Mouse (Mus musculus): ENCODE measurements around the gene Acad8. TPM values are rescaled to one million over a fixed set of nuclear protein-coding genes. Genes with fewer than 3 reads are reported as not detected.
A peak's percentile ranks its signal among the peaks of the same experiment; 100 is the strongest.

Gene Acad8
- total and polyA plus RNA-seq, 2 experiments from 2014 or later: 33.7 to 40.5 TPM

DNA sequence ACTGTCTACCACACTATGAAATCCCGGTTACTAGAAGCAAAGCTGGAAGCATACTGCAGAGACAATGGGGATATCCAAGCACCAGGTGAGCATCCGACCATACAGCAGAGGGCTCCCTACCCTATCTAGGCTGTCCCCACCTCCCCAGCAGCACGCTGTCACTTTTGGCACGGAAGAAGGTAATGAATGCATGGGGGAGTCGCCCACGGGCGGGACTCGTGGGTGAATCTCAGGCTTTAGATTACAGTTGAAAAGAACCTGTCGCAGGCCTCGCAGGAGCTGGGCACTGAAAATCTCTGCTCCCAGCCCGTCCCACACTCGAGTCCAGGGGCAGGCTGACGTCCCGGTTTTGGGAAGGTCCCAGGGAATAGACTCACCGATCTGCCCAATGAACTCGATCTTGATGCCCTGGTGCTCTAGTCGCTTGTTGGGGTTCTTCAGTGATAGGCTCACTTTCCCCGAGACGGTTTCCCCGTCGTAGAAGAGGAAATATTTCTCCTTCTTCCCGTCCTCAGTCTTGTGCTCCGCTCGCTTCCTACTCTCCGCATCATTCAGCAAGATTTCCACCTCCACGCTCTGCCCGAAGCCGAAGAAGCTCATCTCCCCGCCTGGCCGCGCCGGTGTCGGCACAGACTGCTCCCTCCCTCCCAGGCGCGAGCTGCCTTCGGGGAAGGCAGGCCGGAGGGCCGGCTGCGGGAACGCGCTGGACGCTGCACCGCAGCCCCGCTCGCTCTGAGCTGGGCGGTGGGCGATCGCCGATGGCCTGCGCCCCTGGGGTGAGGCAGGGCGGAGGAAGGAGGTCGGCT, 29.9 kb upstream of the Acad8 start:
- no peaks in the 10 kb centered on the region for H3K27me3 ChIP-seq (ENCODE audit: control insufficient read depth, insufficient read depth, low read length)
- under 1% methylated on average over 52 of the region's 52 CpGs for WGBS
- peaks cover 29% of the 10 kb centered on the region for H3K4me1 ChIP-seq (ENCODE audit: control insufficient read depth, insufficient read depth)
- peak overlapping the region; percentile 93 for H3K9ac ChIP-seq (replicated peaks; ENCODE audit: low read depth, low read length)
- H3K4me2 ChIP-seq (ENCODE audit: low read depth, low read length): peak overlapping the region; percentile 92
- DNase-seq (ENCODE audit: low spot score) (peak; percentile 33), ATAC-seq (ENCODE audit: insufficient read depth, low read depth) (peak; percentile 18)
- H3K36me3 ChIP-seq (replicated peaks; ENCODE audit: control insufficient read depth, insufficient read depth, low read length): no peaks in the 10 kb centered on the region; the same call in 1 of the 2 replicates
- peak overlapping the region; percentile 89 for H3K27ac ChIP-seq (ENCODE audit: low read depth)
- peak overlapping the region; percentile 93 for H3K4me3 ChIP-seq (ENCODE audit: low read depth, low read length)
- TF ChIP-seq CTCF (IDR thresholded peaks at IDR 0.05; ENCODE audit: low read depth) (peak; percentile 25; the same call in 1 of the 2 replicates), EP300 (IDR thresholded peaks at IDR 0.05; ENCODE audit: low read depth) (no peak)
- no peaks in the 10 kb centered on the region for H3K9me3 ChIP-seq (replicated peaks; ENCODE audit: control insufficient read depth, low read length)

DNA sequence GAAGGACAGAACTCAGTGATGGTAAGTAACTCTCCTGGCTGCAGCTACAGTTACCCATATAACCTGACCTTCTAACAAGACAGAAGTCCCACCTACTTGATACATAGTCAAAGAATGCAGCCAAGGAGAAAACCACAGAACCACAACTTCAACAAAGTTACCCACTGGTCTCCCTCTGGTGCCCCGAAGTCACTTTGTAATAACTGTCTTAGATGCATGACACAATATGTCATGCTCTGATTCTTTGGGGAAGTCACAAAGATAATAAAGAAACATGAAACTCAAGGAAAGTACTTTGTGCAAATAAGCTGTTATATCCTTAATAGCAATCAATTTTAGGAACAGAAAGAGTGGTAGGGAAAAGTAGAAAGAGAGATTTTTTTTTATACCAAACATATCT, 27.3 kb upstream of the Acad8 start:
- Histone ChIP-seq H3K27ac (ENCODE audit: low read depth) (no peak overlapping the region), H3K4me2 (ENCODE audit: low read depth, low read length) (no peak overlapping the region), H3K4me1 (ENCODE audit: control insufficient read depth, insufficient read depth) (peaks cover 29% of the 10 kb centered on the region), H3K36me3 (replicated peaks; ENCODE audit: control insufficient read depth, insufficient read depth, low read length) (peaks cover 7% of the 10 kb centered on the region; the same call in 1 of the 2 replicates), H3K27me3 (ENCODE audit: control insufficient read depth, insufficient read depth, low read length) (no peaks in the 10 kb centered on the region), H3K4me3 (ENCODE audit: low read depth, low read length) (no peak overlapping the region), H3K9me3 (replicated peaks; ENCODE audit: control insufficient read depth, low read length) (no peaks in the 10 kb centered on the region), H3K9ac (replicated peaks; ENCODE audit: low read depth, low read length) (no peak overlapping the region)
- 68% methylated on average over 1 of the region's 1 CpGs for WGBS
- ATAC-seq (ENCODE audit: insufficient read depth, low read depth) (no peak), DNase-seq (ENCODE audit: low spot score) (no peak)
- TF ChIP-seq CTCF (IDR thresholded peaks at IDR 0.05; ENCODE audit: low read depth): no peak
- no peak for TF ChIP-seq EP300 (IDR thresholded peaks at IDR 0.05; ENCODE audit: low read depth)

DNA sequence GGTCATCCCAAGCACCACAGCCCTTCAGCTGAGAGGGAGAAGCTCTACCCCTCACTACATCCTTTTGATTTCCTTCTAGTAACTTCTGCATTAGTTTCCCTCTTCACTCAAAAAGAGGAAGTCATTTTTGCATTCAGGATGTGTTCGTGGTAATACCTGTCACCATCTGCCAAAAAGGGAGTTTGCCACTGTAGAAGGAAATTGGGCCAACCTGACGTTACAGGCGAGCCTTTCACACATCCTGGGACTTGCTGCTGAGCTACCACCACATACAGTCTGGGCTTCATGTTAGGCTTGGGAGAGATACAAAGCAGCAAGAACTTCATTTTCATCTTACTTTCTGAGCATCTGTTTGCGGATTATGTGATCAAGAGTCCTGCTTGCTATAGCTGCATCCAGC, 24.3 kb upstream of the Acad8 start:
- no peak for DNase-seq (ENCODE audit: low spot score)
- no peak for ATAC-seq (ENCODE audit: insufficient read depth, low read depth)
- TF ChIP-seq EP300 (IDR thresholded peaks at IDR 0.05; ENCODE audit: low read depth) (no peak), CTCF (IDR thresholded peaks at IDR 0.05; ENCODE audit: low read depth) (no peak)
- no peak overlapping the region for H3K4me2 ChIP-seq (ENCODE audit: low read depth, low read length)
- H3K27ac ChIP-seq (ENCODE audit: low read depth): no peak overlapping the region
- peaks cover 21% of the 10 kb centered on the region for H3K4me1 ChIP-seq (ENCODE audit: control insufficient read depth, insufficient read depth)
- H3K9ac ChIP-seq (replicated peaks; ENCODE audit: low read depth, low read length): no peak overlapping the region
- H3K36me3 ChIP-seq (replicated peaks; ENCODE audit: control insufficient read depth, insufficient read depth, low read length): peaks cover 19% of the 10 kb centered on the region
- H3K27me3 ChIP-seq (ENCODE audit: control insufficient read depth, insufficient read depth, low read length): no peaks in the 10 kb centered on the region
- H3K9me3 ChIP-seq (replicated peaks; ENCODE audit: control insufficient read depth, low read length): no peaks in the 10 kb centered on the region
- H3K4me3 ChIP-seq (ENCODE audit: low read depth, low read length): no peak overlapping the region
- WGBS: 67% methylated on average over 4 of the region's 4 CpGs

DNA sequence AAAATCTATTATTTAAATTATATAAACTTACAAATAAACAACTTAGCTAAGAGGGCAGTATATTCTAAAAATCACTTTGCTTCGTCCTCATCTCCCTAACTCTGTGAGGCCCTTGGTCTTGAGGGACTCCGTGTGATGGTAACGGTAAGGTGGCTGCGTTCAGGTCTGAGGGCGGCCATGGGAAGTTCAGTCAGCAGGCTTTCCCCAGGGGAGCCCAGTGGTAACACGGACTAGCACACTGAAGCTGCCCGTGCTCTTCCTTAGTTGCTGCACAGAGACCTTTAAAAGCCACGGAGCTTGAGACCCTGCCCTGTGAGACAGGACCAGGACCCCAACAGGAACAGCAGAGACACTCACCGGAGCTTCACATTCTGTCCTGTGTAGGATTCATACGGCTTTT, 19.6 kb upstream of the Acad8 start:
- no peak for ATAC-seq (ENCODE audit: insufficient read depth, low read depth)
- H3K4me2 ChIP-seq (ENCODE audit: low read depth, low read length): no peak overlapping the region
- H3K36me3 ChIP-seq (replicated peaks; ENCODE audit: control insufficient read depth, insufficient read depth, low read length): peaks cover 46% of the 10 kb centered on the region
- H3K27me3 ChIP-seq (ENCODE audit: control insufficient read depth, insufficient read depth, low read length): no peaks in the 10 kb centered on the region
- H3K9ac ChIP-seq (replicated peaks; ENCODE audit: low read depth, low read length): no peak overlapping the region
- H3K4me3 ChIP-seq (ENCODE audit: low read depth, low read length): no peak overlapping the region
- H3K9me3 ChIP-seq (replicated peaks; ENCODE audit: control insufficient read depth, low read length): no peaks in the 10 kb centered on the region
- TF ChIP-seq CTCF (IDR thresholded peaks at IDR 0.05; ENCODE audit: low read depth): no peak
- TF ChIP-seq EP300 (IDR thresholded peaks at IDR 0.05; ENCODE audit: low read depth): no peak
- no peak for DNase-seq (ENCODE audit: low spot score)
- H3K27ac ChIP-seq (ENCODE audit: low read depth): no peak overlapping the region
- 93% methylated on average over 10 of the region's 10 CpGs for WGBS
- no peaks in the 10 kb centered on the region for H3K4me1 ChIP-seq (ENCODE audit: control insufficient read depth, insufficient read depth)

DNA sequence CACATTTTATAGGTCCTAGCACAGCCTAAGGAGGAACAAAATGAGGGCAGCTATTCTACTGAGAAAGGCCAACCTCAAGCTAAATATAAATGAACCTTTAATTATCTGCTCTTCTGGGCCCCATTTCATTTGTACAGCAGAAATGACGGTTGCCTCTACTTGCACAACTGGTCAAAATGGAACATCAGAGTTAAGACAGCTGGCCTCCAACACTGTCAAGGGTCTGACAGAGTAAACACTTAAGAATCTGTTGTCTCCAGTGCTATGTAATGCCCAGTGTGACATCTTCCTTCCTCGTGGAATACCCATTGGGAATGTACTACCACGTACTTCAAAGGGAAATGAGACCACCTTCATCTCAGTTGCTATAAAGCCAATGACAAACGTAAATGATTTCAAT, 12.2 kb upstream of the Acad8 start:
- H3K4me1 ChIP-seq (ENCODE audit: control insufficient read depth, insufficient read depth): no peaks in the 10 kb centered on the region
- DNase-seq (ENCODE audit: low spot score): no peak
- peaks cover 85% of the 10 kb centered on the region for H3K36me3 ChIP-seq (replicated peaks; ENCODE audit: control insufficient read depth, insufficient read depth, low read length)
- 87% methylated on average over 4 of the region's 4 CpGs for WGBS
- no peaks in the 10 kb centered on the region for H3K9me3 ChIP-seq (replicated peaks; ENCODE audit: control insufficient read depth, low read length)
- TF ChIP-seq CTCF (IDR thresholded peaks at IDR 0.05; ENCODE audit: low read depth) (no peak), EP300 (IDR thresholded peaks at IDR 0.05; ENCODE audit: low read depth) (no peak)
- no peak overlapping the region for H3K9ac ChIP-seq (replicated peaks; ENCODE audit: low read depth, low read length)
- no peak overlapping the region for H3K4me2 ChIP-seq (ENCODE audit: low read depth, low read length)
- no peak overlapping the region for H3K27ac ChIP-seq (ENCODE audit: low read depth)
- H3K27me3 ChIP-seq (ENCODE audit: control insufficient read depth, insufficient read depth, low read length): no peaks in the 10 kb centered on the region
- no peak for ATAC-seq (ENCODE audit: insufficient read depth, low read depth)
- H3K4me3 ChIP-seq (ENCODE audit: low read depth, low read length): no peak overlapping the region
